Mouse (Mus musculus) lung, adult 2 months (tissue): ENCODE measurements around the gene Cyb5r2.

Experiments used
- CTCF ChIP-seq: fragments of 200-500 bp; IDR thresholded peaks from 2 replicates; pipeline ENCODE4 v1.5.1; 2011; ENCODE audit warnings: mild to moderate bottlenecking, low read length, control low read depth; ENCODE audit not compliant: insufficient read depth
- POLR2A ChIP-seq: fragments of 200-500 bp; IDR thresholded peaks from 2 replicates; pipeline ENCODE4 v1.6.1; 2011; ENCODE audit warnings: low read depth, mild to moderate bottlenecking, control low read depth, low read length, borderline replicate concordance; ENCODE audit errors: extremely low read depth

DNA sequence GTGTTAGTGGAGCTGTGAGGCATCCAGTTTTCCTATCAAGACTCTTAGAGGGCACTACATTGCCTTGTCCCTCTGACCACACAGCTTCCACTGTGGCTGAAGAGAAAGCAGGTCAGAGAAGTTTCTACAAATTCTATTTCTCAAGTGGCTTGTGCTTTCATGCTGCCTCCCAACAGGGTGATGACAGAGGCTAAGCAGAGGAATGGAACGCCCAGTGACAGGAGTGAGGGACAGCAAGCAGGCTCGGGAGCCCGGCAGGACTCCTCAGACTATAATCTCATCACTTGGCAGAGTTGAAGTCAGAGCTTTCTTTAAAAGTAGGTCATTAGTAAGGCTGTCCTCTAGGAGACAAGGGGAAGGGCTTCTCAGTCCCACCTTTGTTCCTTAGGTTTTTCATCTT, 1.9 kb downstream of the Cyb5r2 start:
- TF ChIP-seq CTCF: no peak
- TF ChIP-seq POLR2A: no peak
